Mouse (Mus musculus): ENCODE measurements at regions not wholly inside any gene's neighbourhood (a gene's known extent, or its start where the extent isn't known, plus 50 kb on each side); places are given as distances from the start of the nearest gene placed in this dataset.

DNA sequence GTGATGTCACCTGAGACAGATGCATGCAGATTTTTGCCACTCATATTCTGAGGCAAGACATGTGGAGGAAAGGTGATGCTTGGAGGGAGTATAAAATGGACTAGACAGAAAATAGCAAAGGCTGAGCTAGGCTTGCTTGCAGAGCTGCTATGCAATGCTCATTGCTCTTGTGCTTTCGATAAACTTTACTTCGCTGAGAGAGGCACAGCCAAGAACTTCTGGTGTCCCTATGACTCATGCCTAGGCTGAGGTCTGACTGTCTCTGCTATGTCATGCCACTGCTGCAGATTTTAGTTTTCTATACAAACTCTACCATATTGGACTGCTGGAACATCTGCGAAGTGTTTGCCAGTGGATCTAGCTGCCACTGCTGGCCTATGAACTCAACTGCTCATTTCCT is 687.5 kb upstream of the Pou3f3 start:
- DNase-seq (ENCODE audit: low spot score) = no peak

DNA sequence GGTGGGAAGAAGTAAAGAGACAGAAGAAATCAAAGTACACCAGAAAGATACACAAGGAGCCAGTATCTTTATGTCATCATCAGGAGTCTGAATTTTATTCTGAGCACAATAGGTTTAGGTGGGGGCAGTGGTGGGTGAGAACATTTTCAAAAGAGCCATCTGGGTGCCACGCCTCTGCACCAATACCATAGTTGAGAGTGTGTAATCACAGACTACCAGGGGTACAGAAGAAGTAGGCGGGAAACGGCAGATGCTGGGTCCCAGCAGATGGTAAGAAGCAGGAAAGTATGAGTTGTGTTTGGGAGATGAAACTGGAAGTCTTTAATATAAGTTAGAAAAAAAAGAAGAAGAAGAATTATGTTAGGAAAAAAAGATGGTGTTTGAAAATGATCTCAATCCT is 682.7 kb upstream of the Pou3f3 start:
- peak; percentile 65 for DNase-seq (ENCODE audit: low spot score)

DNA sequence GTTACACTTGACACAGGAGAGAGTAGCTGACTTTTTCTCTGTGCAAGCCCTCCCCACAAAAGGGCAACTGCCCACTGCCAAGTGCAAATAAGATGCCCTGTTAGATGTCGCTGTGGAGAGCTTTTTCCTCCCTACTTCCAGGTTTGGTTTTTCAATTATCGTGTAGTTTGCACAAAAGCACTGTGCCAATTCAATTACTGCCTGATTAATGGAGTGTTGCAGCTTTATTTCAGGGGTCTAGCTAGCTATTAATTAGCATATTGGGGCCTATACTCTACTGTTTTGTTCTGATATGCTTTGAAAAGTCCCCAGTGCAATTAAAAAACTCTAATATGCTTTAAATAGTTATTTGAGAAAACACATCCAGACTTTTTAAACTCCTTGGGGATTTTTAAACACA is 676.6 kb upstream of the Pou3f3 start:
- DNase-seq (ENCODE audit: low spot score) = no peak

DNA sequence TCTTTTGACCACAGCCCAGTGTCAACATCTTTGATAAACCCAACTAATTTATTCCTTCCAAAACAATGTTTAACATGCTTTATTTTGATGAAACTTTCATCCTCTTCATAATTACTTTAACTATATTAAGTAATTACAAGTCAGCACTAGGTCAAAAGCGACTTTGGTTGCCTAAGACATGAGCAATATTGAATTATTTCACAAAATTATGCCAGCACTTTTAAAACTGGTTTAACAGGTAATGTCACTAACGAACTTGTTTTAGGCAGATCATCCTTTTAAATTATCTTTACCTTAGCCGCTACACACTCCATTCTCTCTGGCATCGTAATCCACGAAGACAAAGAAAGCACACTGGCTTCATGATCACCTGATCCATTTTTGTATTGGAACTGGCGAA is 669.8 kb upstream of the Pou3f3 start:
- no peak for DNase-seq (ENCODE audit: low spot score)

DNA sequence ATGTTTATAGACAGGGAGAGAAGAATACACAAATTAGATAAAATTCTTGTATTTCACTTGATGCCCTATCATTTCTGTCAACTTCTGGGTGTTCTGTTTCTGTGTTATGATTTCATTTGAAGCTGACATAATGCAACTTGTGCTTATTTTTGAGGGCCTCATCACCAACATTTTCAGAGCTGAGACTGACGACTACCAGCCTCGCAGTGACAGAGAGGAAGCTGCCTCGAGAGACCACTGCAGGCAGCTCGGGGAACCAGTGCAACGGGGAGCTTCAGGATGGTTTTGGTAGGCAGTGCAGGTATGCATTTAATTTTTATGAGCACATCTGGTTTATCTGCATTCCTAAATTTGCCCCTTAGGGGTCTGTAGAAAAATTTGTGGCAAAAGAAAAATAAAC is 669.1 kb upstream of the Pou3f3 start:
- DNase-seq (ENCODE audit: low spot score) = no peak

DNA sequence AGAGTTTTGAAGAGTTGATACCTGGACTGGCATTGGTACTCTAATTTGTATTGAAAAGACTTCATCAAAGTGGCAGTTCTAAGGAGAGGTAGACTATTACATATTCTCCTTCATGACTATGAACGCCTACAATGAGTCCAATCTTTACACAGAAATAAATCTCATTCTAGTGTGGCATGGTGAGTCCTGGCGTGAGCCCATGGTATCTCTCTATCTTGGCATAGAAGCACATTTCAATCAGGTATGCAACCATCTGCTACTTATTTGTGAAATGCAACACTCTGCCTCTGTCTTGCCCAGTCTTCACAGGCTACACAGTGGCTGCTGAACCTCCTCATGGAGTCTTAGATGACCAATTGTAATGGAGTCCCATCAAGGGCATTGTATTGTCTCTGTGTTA is 661.8 kb upstream of the Pou3f3 start:
- no peak for DNase-seq (ENCODE audit: low spot score)

DNA sequence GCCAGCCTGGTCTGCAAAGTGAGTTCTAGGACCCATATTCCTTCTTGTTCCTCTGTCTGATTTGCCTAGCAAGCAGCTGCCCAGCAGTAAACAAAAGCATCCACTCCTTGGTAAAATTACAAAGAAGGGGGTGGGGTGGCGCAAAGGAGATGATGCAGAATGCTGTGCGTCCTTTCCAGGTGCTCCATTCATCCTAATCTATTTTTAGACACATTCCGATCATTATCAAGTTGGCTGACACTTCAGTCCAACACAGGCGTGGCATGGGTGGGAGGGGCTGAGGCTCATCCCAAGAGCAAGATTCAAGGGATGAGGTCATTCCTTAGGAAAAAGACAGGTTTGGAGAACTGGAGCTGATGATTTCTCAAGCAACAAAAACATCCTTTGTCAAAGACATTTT is 660.2 kb upstream of the Pou3f3 start:
- DNase-seq (ENCODE audit: low spot score) = no peak

DNA sequence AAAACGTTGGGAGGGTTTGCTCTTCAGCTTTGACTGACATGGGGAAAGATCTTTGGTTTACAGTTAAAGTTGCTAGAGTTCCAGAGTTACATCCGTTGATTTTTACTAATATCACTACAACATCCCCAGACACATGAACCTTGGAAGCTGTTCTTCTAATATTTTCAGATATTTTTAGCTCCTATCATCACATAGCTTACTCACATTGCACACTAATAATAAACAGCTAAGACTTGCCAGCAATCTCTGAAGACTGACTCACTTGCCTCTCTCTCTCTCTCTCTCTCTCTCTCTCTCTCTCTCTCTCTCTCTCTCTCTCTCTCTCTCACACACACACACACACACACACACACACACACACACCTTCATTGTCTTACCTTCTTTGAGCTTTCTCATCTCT is 654.0 kb upstream of the Pou3f3 start:
- DNase-seq (ENCODE audit: low spot score) = no peak

DNA sequence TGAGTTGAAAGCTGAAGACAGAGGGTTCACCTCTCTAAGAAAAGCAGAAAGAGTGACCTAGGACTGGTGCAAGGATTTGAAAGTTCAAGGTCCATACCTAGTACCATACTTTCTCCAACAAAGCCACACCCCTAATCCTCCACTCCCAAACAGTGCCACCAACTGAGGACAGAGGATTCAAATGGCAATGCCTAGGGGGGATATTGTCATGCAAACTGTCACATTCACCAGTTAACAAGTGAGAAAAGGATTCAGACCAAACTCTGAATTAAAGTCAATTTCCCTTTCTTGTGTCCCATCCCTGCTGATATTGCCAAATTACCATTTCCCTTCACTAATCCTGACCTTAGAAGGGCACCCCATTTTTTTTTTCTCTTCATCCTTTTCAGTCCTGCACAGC is 637.1 kb upstream of the Pou3f3 start:
- no peak for DNase-seq (ENCODE audit: low spot score)

DNA sequence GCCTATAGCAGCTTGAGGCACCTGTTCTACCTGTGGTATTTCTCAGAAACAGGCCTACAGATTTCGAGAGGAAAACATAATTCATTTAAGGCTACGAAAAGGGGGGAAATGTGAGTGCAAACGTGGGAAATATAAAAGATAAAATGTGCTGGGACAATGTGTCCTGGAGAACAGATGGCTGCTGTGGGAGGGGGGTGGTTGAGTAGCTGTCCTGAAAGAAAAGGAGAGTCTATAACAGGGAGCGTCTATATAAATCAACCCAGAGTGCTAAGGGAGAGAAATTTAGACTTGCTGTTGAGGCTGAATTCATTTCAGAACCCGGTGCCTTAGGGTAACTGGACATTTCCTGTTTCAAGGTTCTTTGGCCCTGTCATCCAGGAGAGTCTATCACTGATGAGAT is 625.5 kb upstream of the Pou3f3 start:
- peak; percentile 11 for DNase-seq (ENCODE audit: low spot score)

DNA sequence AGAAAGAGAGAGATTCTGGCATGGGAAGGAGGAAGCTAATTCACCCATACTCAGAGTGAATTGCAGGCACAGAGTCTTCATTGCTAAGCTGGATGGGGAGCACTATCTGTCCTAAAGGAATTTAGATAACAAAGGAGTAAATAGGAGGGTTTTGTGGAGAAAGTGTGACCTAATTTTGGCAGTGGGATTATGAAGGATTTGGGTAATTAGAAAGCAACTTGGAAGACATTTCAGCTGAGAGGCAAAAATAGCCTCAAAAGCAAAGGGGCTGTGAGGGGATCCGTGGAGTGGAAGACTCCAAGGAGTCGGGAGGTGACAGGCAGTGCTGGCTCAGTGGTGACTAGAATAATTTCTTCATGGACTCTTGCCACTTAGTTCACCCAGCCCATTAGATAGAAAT is 599.5 kb upstream of the Pou3f3 start:
- no peak for DNase-seq (ENCODE audit: low spot score)

DNA sequence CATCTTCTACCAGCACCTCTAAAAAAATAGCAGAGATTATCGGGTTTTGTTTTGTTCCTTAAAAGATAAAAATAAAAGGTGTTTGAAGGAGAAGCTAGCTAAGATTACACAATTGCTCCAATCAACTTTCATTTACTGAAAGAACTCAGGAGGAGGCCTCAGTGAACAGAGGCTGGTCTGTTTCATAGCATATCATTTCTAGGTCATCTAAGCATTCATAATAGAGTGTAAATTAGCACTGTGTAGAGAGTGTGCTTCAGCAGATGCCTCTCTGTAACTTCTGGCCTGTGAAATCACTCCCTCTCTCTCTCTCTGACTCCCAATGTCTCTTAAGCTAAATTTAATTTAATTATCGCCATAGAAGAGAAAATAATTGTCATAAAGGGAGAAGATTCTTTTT is 597.0 kb upstream of the Pou3f3 start:
- DNase-seq (ENCODE audit: low spot score) = no peak

DNA sequence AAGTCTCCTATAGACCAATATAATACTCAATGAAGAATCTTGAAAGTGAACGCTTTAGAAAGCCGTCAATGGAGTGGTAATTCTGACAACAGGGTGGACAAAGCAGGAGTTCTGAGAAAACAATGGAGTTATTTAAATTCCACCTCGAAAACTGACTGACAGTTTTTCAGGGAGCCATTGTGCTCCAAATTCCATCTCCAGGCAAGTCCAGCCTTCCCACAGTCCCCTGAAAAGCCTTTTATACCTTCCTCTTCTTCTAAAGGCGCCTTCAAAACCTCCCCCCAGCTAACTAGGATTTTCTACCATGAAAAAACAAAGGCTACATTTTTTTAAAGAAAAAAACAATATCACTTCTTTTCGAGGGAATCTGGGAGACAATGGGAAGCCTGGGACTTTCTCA is 588.0 kb upstream of the Pou3f3 start:
- DNase-seq (ENCODE audit: low spot score) = no peak

DNA sequence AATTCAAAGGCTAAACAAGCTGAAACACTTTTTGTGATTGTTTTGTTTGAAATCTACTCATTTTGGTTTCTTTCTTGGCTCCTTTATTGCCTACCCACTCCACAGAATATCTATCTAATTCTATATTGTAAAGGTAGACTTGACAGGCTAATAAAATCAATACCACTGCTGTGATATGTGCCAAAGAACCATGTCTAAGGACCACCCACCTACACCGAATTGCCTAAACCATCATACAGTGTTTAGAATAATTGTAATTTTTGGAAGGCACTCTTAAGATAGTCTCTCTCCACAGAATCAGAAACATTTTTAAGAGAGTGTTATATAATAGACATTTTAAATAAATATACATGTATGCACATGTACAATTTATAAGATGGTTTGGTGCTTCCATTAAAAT is 587.6 kb upstream of the Pou3f3 start:
- DNase-seq (ENCODE audit: low spot score) = no peak

DNA sequence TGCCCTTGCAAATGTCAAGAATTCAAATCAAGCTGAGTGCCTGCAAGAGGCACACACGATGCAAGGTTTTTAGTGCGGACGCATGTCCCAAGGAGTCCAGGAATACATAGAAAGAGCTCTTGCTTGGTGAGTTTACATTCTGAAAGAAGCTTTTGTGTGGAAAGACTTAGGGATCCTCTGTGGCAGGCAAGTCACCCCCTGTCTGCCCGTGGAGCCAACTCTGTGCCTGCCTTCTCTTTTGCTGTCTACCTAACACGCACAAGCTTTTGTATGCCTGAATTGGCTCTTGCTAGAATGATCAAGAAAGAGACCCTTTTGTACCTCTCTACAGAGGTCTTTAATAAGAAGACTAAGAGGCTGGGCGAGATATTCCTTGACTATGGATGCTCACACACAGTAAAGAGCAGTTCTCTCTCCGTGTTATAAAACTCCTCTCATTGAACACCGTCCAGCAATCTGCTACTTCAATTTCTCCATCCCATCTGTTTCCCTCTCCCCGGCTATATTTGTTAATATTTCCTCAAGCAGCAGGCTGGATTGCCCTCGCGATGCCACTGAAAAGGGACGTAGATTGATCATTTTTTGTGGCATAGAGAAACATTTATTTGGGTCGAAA is 543.3 kb upstream of the Pou3f3 start:
- DNase-seq (ENCODE audit: low spot score) = peak; percentile 30

DNA sequence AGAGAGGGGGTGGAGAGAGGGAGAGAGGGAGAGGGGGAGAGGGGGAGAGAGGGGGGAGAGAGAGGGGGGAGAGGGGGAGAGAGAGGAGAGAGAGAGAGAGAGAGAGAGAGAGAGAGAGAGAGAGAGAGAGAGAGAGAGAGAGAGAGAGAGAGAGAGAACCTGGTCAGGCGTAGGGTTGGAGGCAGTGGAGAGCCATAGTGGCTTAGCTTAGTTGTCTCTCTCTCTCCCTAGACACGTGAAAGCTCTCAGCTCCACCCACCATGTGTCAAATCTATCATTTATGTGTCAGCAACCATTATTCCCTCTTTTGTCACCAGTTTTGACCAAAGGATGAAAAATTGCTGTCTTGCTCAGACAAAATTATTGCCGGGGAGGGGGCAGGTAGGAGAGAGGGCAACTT is 542.7 kb upstream of the Pou3f3 start:
- no peak for DNase-seq (ENCODE audit: low spot score)

DNA sequence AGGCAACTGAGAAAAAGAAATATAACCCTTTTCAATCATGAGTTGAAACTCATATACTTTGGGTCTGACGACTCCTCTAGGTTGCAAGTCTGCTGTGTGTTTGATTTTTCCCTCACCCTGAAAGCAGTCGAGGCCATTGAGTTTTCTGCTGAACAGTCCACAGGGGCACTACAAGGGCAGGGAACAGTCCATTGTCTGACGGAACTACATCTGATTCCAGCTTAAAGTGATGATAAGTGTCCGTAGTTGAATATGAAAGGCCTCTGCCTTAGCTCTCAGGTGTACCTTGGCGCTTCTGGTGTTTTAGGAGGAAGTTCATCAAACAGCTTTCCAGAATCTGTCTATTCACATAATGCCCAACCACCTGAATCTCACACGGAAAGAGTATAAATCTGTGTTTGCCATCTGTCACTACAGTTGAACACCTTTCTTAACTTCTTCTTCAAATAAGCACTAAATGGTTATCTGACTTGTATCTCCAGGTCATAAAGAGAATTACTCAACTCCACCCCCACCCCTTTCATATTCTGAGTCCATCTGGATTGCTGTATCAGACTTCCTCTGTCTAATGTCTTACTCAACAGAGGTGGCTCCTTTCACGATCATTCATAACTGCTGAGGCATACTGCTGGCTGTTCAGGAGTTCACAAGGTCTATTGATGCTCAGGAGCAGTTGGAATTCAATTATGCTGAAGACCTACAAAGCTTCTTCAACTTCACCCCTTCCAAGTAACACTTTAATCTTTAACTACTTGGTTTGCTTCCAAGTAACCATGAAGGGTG is 527.6 kb upstream of the Pou3f3 start:
- DNase-seq (ENCODE audit: low spot score) = no peak

DNA sequence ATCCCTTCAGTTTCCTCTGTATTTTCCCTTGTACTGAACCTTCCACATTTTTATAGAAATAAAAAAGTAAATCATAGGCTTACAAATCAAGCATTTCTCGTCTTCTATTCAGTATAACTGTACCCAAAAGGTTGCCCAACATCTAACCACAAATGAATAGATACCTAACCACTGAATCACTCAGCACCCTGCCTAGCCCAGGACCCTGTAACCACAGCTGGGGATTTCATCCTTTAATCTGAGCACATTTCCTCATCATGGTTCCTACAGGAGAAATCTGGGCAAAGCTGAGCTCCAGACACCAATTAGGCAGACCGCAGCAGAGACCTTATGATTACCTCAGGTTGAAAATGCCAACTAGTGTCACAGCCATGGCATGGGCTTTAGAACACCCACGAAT is 526.1 kb upstream of the Pou3f3 start:
- no peak for DNase-seq (ENCODE audit: low spot score)

DNA sequence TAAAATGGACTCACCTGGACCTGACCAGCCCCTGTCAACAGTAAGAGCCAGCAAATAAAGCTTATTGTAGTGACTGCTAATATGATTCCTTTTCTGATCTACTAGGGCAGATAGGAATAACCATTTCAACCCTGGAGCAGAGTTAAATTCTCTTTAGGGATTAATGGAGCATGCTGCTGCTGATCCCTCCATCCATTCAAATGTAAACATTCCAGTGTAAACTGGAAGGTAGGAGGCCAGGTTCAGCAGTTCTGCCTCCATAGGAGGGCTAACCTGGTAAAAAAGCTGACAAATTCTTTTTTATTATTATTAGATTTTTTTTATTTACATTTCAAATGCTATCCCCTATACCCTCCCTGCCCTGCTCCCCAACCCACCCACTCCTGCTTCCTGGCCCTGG is 509.3 kb upstream of the Pou3f3 start:
- DNase-seq (ENCODE audit: low spot score) = no peak

DNA sequence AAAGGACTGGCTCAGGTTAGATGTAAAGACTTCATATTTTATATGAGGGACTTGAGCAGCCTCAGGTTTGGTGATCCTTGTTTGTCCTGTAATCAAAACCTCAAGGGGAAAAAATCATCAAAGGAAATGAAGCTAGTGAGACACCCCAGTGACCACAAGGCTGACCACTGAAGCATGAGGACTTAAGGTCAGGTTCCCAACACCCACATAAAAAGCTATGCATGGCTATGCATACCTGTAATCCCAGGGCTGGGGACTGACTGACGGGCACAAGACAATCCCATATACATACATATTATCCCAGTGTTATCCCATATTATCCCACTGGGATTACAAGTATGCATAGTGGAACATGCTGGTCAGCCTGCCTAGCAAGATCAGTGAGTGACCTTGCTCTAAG is 467.5 kb upstream of the Pou3f3 start:
- no peak for DNase-seq (ENCODE audit: low spot score)

DNA sequence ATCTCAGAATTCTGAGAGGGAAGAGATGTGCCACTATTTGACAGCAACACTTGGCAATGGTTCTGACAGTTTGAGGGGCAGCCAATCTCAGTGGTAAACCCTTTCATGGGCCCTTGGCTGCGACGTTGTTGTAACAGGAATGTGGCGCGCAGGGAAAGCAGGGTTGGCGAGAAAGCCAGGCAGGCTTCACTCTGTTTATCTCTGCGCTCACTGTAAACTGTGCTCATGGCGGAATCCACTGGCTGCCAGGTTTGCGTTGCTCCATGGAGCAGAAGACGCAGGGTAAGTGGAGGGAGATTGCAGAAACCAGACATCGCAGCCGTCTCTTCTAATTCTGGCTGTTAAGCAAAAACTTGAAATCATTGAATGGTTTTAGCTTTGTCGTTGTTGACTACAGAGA is 465.9 kb upstream of the Pou3f3 start:
- DNase-seq (ENCODE audit: low spot score) = no peak

DNA sequence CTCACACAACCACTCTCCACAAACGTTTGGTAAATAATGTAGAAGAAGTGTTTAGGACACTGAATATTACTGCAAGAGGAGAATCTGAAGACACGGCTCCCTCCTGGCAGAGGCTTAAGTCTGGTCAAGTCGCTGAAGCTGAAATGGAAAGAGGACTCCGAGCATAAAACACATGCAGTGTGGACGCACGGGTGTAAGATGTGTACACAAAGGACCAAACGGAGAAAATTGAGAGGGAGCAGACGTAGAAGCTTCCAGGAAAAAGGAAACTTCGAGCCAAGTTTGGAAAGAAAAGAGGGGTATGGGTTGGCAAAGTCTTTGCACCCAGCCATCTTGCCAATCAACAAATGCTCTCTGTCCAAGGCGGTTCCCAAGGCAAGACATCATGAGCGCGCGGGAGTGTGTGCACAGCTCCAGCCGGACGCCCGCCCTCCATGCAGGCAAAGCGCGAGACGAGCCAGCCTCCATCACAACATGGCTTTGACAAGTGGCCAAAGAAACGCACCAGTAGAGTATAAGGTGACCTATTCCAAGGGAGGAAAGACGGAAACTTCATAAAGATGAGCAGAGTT is 465.0 kb upstream of the Pou3f3 start:
- no peak for DNase-seq (ENCODE audit: low spot score)

DNA sequence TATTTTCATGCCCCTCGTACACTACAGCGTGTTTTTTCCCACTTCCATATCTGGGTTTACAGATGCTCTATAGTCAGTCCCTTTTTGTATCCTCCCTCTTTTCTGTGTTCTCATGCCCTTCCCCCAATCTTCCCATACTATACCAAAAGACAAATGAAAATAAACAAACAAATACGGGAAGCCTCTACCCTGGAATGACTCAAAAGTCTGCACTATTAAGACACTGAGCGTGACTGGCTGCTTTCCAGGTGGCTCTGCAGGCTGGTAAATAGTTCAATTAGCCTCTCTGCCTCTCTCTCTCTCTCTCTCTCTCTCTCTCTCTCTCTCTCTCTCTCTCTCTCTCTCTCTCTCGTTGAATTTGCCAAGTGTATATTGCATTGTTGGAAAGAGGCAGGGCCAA is 464.5 kb upstream of the Pou3f3 start:
- DNase-seq (ENCODE audit: low spot score) = no peak

DNA sequence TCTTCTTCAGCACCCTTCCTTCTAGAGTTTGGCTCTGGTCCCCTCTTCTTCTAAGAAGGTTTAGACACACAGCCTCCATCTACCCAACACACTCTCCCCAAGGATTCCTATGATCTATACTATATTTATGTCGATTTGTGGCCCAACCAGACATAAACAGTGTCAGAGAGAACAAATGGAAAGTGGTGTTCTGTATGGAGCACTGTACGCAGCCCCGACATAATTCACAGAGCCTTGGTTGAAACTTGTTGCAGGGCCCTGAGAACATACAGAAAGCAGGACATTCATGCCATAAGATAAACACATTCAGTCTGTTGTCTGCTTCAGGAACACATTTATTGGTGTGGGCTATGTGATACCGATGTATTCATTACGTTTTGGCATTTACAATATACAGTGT is 463.7 kb upstream of the Pou3f3 start:
- no peak for DNase-seq (ENCODE audit: low spot score)

Data from layer of hippocampus, adult 9-10 months (tissue).